Mouse (Mus musculus): ENCODE results near the gene Tpx2. TPM values are rescaled to one million over a fixed set of nuclear protein-coding genes. Genes with fewer than 3 reads are reported as not detected.
A peak's percentile ranks its signal among the peaks of the same experiment; 100 is the strongest.

Tpx2 gene
- polyA plus RNA-seq, 1 experiment from 2014 or later: 128 TPM

DNA sequence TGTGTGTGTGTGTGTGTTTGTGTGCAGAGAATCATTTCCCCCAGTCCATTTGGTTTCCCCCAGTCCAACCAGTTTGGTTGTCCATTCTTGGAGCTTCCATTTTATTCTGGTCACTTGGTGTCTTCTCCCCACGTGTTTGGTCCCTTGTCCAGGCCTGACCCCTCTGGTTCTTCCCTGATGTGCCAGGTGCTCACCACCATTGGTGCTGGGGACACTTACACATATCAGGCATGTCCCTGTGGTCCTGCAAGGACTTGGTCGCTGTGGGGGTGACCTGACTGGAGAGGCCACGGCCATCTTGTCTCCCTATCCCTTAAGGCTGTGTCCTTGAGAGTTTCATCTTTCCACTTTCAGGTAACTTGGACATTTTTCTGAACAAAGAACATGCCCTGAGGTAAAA is 49.2 kb downstream of the Tpx2 start:
- no peaks in the 10 kb centered on the region for H3K9me3 ChIP-seq (ENCODE audit: low read depth, low read length)
- TF ChIP-seq CTCF (IDR thresholded peaks at IDR 0.05; ENCODE audit: low read depth): no peak
- no peaks in the 10 kb centered on the region for H3K4me1 ChIP-seq (ENCODE audit: insufficient read depth)
- 89% methylated on average over 3 of the region's 3 CpGs for whole genome bisulfite sequencing
- H3K36me3 ChIP-seq (ENCODE audit: insufficient read depth): peaks cover 43% of the 10 kb centered on the region
- DNase-seq (no peak), ATAC-seq (ENCODE audit: insufficient read depth) (no peak)
- no peak overlapping the region for H3K9ac ChIP-seq
- H3K27me3 ChIP-seq (ENCODE audit: insufficient read depth, low read length): no peaks in the 10 kb centered on the region
- no peak overlapping the region for H3K27ac ChIP-seq (ENCODE audit: low read depth)
- H3K4me3 ChIP-seq (ENCODE audit: low read depth, low read length): no peak overlapping the region
- no peak overlapping the region for H3K4me2 ChIP-seq

DNA sequence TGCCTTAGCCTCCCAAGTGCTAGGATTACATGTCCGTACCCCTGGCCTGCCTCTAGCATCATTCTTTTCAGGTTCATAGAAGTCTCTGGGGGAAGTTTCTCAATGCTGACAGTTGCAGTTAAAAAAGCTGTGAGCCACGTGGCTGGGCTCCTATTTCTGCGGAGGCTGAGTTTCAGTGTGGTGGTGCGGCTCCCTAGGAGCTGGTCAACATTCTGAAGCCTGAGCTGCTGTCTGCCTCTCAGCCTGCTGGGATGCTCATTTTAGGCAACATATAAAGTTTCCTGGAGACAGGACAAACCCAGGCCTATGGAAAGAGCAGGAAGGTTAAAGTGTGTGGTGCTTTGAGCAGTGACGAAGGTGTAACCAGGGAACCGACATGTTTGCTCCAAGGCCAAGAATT is 51.2 kb downstream of the Tpx2 start:
- no peak for ATAC-seq (ENCODE audit: insufficient read depth)
- WGBS: 63% methylated on average over 6 of the region's 6 CpGs
- Histone ChIP-seq H3K4me1 (ENCODE audit: insufficient read depth) (no peaks in the 10 kb centered on the region), H3K9ac (no peak overlapping the region), H3K36me3 (ENCODE audit: insufficient read depth) (peaks cover 22% of the 10 kb centered on the region), H3K4me2 (no peak overlapping the region), H3K9me3 (ENCODE audit: low read depth, low read length) (no peaks in the 10 kb centered on the region), H3K27ac (ENCODE audit: low read depth) (no peak overlapping the region), H3K27me3 (ENCODE audit: insufficient read depth, low read length) (no peaks in the 10 kb centered on the region), H3K4me3 (ENCODE audit: low read depth, low read length) (no peak overlapping the region)
- TF ChIP-seq CTCF (IDR thresholded peaks at IDR 0.05; ENCODE audit: low read depth): no peak
- DNase-seq: no peak

DNA sequence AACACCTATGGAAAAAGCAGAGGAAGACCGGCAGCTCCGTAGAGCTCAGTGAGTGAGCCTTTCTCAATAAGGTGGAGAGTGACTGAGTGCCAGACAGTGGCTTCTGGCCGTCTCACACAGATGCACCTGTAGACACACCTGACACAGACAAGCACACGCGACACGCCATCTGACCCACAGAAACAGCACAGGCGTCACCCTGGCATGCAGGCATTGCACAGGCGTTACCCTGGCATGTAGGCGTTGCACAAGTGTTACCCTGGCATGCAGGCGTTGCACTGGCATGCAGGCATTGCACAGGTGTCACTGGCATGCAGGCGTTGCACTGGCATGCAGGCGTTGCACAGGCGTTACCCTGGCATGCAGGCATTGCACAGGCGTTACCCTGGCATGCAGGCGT is 53.5 kb downstream of the Tpx2 start:
- 0 out of 2 replicates have a peak, but pooled peaks cover 4% of the 10 kb centered on the region for H3K4me1 ChIP-seq (ENCODE audit: insufficient read depth)
- H3K9ac ChIP-seq: no peak overlapping the region
- TF ChIP-seq CTCF (IDR thresholded peaks at IDR 0.05; ENCODE audit: low read depth): no peak
- no peaks in the 10 kb centered on the region for H3K36me3 ChIP-seq (ENCODE audit: insufficient read depth)
- ATAC-seq (ENCODE audit: insufficient read depth): no peak
- H3K27ac ChIP-seq (ENCODE audit: low read depth): no peak overlapping the region
- 86% methylated on average over 15 of the region's 15 CpGs for WGBS
- DNase-seq: no peak
- no peaks in the 10 kb centered on the region for H3K27me3 ChIP-seq (ENCODE audit: insufficient read depth, low read length)
- no peaks in the 10 kb centered on the region for H3K9me3 ChIP-seq (ENCODE audit: low read depth, low read length)
- H3K4me2 ChIP-seq: no peak overlapping the region
- no peak overlapping the region for H3K4me3 ChIP-seq (ENCODE audit: low read depth, low read length)

DNA sequence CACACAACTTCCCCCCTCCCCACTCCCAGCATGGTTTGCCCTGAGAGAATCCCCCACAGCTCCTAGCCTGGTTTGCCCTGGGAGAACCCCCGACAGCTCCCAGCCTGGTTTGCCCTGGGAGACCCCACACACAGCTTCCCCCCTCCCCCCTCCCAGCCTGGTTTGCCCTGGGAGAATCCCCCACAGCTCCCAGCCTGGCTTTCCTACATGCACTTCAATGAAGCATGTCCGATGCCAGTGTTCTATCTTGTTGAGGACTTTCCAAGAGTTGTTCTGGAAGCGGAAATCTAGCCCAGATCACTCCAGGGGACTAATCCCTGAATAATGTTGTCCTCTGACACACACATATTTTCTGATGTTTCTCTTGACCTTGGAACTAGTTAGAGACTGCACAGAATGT is 54.9 kb downstream of the Tpx2 start:
- Histone ChIP-seq H3K9me3 (ENCODE audit: low read depth, low read length) (no peaks in the 10 kb centered on the region), H3K4me2 (no peak overlapping the region), H3K4me3 (ENCODE audit: low read depth, low read length) (no peak overlapping the region), H3K4me1 (ENCODE audit: insufficient read depth) (0 out of 2 replicates have a peak, but pooled peaks cover 6% of the 10 kb centered on the region), H3K9ac (no peak overlapping the region), H3K36me3 (ENCODE audit: insufficient read depth) (no peaks in the 10 kb centered on the region), H3K27ac (ENCODE audit: low read depth) (no peak overlapping the region), H3K27me3 (ENCODE audit: insufficient read depth, low read length) (no peaks in the 10 kb centered on the region)
- no peak for TF ChIP-seq CTCF (IDR thresholded peaks at IDR 0.05; ENCODE audit: low read depth)
- ATAC-seq (ENCODE audit: insufficient read depth): no peak
- no peak for DNase-seq
- WGBS: 36% methylated on average over 3 of the region's 3 CpGs

DNA sequence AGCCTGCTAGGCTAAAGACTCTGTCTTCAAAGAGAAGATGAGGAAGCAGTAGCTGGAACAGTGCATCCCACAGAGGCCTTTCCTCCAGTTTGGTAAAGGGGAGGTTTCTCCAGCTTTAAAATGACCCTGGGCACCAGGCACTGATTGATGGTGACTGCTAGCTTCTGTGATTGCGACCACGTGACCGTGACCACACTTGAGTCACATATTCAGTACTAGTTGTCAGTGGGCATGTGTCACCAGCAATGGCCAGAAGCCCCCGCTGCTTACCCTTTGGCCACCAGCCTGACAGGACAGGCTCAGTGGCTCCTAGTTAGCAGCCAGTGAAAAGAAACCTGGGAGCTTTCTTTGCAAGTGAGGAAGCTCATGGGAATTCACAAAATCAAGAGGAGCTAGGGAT is 55.8 kb downstream of the Tpx2 start:
- ATAC-seq (ENCODE audit: insufficient read depth): no peak
- H3K36me3 ChIP-seq (ENCODE audit: insufficient read depth): no peaks in the 10 kb centered on the region
- no peak overlapping the region for H3K9ac ChIP-seq
- no peaks in the 10 kb centered on the region for H3K27me3 ChIP-seq (ENCODE audit: insufficient read depth, low read length)
- no peak overlapping the region for H3K4me3 ChIP-seq (ENCODE audit: low read depth, low read length)
- no peak for DNase-seq
- H3K4me1 ChIP-seq (ENCODE audit: insufficient read depth): 0 out of 2 replicates have a peak, but pooled peaks cover 6% of the 10 kb centered on the region
- TF ChIP-seq CTCF (IDR thresholded peaks at IDR 0.05; ENCODE audit: low read depth): no peak
- WGBS: 65% methylated on average over 4 of the region's 4 CpGs
- H3K4me2 ChIP-seq: no peak overlapping the region
- no peak overlapping the region for H3K27ac ChIP-seq (ENCODE audit: low read depth)
- no peaks in the 10 kb centered on the region for H3K9me3 ChIP-seq (ENCODE audit: low read depth, low read length)

DNA sequence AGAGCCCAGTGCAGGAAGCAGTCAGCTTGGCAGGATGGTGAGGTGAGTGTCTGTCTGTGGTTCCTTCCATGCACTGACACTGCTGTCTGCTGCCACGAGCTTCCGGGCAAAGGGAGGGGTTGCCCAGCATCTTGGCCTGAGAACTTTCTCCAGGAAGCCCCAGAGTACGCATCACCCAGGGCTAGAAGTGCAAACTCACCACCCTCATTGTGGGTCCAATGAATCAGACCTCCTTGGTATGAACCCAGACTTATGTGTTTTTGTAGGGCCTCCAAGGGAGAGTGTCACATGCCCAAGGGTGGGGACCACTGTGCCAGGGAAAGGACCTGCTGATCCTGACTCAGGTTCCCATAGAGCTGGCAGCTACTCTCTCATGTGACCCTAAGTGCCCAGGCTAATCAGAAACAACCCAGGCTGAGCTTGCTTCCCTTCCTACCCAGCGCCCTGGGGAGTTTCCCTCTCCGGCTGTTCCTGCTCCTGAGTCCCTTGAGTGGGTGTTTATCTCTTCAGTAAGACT is 56.4 kb downstream of the Tpx2 start:
- DNase-seq (no peak), ATAC-seq (ENCODE audit: insufficient read depth) (no peak)
- H3K4me1 ChIP-seq (ENCODE audit: insufficient read depth): 0 out of 2 replicates have a peak, but pooled peaks cover 6% of the 10 kb centered on the region
- H3K9ac ChIP-seq: no peak overlapping the region
- no peak for TF ChIP-seq CTCF (IDR thresholded peaks at IDR 0.05; ENCODE audit: low read depth)
- no peak overlapping the region for H3K4me2 ChIP-seq
- WGBS: 50% methylated on average over 5 of the region's 5 CpGs
- H3K36me3 ChIP-seq (ENCODE audit: insufficient read depth): no peaks in the 10 kb centered on the region
- no peak overlapping the region for H3K27ac ChIP-seq (ENCODE audit: low read depth)
- no peak overlapping the region for H3K4me3 ChIP-seq (ENCODE audit: low read depth, low read length)
- no peaks in the 10 kb centered on the region for H3K27me3 ChIP-seq (ENCODE audit: insufficient read depth, low read length)
- no peaks in the 10 kb centered on the region for H3K9me3 ChIP-seq (ENCODE audit: low read depth, low read length)

DNA sequence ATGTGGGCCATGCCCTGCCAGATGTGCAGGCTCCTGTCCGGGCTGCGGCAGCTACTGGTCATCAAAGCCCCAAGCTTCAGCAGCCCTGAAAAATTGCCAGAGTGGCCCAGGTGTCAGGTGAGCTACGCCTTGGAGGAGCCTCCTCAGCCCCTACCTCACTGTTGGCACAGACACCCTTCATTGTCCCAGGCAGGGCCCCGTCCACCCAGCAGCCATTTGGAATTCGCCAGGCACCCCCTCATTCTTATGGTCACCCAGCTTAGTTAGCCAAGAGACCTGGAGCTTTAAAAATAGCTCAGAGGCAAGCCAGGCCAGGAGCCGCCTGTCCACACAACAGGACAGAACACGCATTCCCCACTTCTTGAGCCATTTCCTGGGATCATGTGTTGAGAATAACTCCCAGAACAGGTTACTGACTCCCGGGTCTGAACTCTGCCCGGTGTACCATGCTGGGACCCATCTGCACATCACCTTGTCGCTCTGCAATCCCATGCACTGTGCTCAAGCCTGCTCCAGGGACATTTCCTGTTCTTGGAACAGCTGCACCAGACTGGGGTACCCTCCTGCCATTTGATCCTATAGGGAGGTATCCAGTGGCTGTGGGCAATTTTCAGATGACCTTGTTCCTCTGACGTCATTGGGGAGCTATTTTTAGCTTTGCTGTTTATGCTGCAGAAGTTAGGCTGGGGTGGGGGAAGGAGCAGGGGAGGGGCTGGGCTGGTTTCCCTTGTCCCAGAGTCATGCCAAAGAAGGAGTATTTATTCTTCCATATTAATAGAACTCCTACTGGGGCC is 57.5 kb downstream of the Tpx2 start:
- TF ChIP-seq CTCF (IDR thresholded peaks at IDR 0.05; ENCODE audit: low read depth): no peak
- H3K36me3 ChIP-seq (ENCODE audit: insufficient read depth): no peaks in the 10 kb centered on the region
- 0 out of 2 replicates have a peak, but pooled peaks cover 6% of the 10 kb centered on the region for H3K4me1 ChIP-seq (ENCODE audit: insufficient read depth)
- H3K9ac ChIP-seq: no peak overlapping the region
- H3K4me2 ChIP-seq: no peak overlapping the region
- DNase-seq (peak; percentile 60), ATAC-seq (ENCODE audit: insufficient read depth) (peak; percentile 57)
- H3K27me3 ChIP-seq (ENCODE audit: insufficient read depth, low read length): peaks cover 4% of the 10 kb centered on the region; the same call in 1 of the 2 replicates
- H3K9me3 ChIP-seq (ENCODE audit: low read depth, low read length): no peaks in the 10 kb centered on the region
- no peak overlapping the region for H3K27ac ChIP-seq (ENCODE audit: low read depth)
- WGBS: 41% methylated on average over 11 of the region's 11 CpGs
- no peak overlapping the region for H3K4me3 ChIP-seq (ENCODE audit: low read depth, low read length)
